Mouse (Mus musculus) thymus, adult 2 months (tissue): ENCODE measurements at regions not wholly inside any gene's neighbourhood (a gene's known extent, or its start where the extent isn't known, plus 50 kb on each side); places are given as distances from the start of the nearest gene placed in this dataset.

ENCODE experiments used
- DNase-seq: peaks from one replicate; pipeline ENCODE4 v3.0.0; 2021
- H3K27ac ChIP-seq: fragments of 200-500 bp; 2 replicates; pipeline ENCODE4 v1.5.1; 2012; ENCODE audit warnings: low read length, control low read depth; ENCODE audit not compliant: control insufficient read depth, insufficient read depth
- H3K27me3 ChIP-seq: fragments of 200-500 bp; 2 replicates; pipeline ENCODE4 v1.6.1; 2012; ENCODE audit warnings: mild to moderate bottlenecking, low read length, moderate library complexity, mixed read lengths; ENCODE audit not compliant: control insufficient read depth, insufficient read depth
- H3K36me3 ChIP-seq: fragments of 200-500 bp; 2 replicates; pipeline ENCODE4 v1.6.1; 2012; ENCODE audit warnings: mild to moderate bottlenecking, low read length, moderate library complexity; ENCODE audit not compliant: control insufficient read depth, insufficient read depth
- H3K4me1 ChIP-seq: fragments of 200-500 bp; replicated peaks from 2 replicates; pipeline ENCODE4 v1.6.1; 2012; ENCODE audit warnings: low read length; ENCODE audit not compliant: control insufficient read depth, insufficient read depth
- H3K4me3 ChIP-seq: fragments of 200-500 bp; 2 replicates; pipeline ENCODE4 v1.5.1; 2012; ENCODE audit warnings: mild to moderate bottlenecking, low read length, control low read depth, moderate library complexity; ENCODE audit not compliant: control insufficient read depth, insufficient read depth
- CTCF ChIP-seq: fragments of 200-500 bp; IDR thresholded peaks from 2 replicates; pipeline ENCODE4 v1.5.1; 2012; ENCODE audit warnings: mild to moderate bottlenecking, control low read depth, low read length, moderate library complexity, borderline replicate concordance; ENCODE audit not compliant: control insufficient read depth, poor library complexity, insufficient read depth; ENCODE audit errors: extremely low read depth
- POLR2A ChIP-seq: fragments of 200-500 bp; IDR thresholded peaks from 2 replicates; pipeline ENCODE4 v1.6.1; 2012; ENCODE audit warnings: mild to moderate bottlenecking, low read length, control low read depth, moderate library complexity; ENCODE audit not compliant: control insufficient read depth, poor library complexity, insufficient read depth; ENCODE audit errors: extremely low read depth
- WGBS: fragments of 180-500 bp; shearing (Covaris S2); methylation state at CpG from one replicate; pipeline ENCODE4 v1.1.7; 2018; 5-methylcytosine and 5-hydroxymethylcytosine counted together

DNA sequence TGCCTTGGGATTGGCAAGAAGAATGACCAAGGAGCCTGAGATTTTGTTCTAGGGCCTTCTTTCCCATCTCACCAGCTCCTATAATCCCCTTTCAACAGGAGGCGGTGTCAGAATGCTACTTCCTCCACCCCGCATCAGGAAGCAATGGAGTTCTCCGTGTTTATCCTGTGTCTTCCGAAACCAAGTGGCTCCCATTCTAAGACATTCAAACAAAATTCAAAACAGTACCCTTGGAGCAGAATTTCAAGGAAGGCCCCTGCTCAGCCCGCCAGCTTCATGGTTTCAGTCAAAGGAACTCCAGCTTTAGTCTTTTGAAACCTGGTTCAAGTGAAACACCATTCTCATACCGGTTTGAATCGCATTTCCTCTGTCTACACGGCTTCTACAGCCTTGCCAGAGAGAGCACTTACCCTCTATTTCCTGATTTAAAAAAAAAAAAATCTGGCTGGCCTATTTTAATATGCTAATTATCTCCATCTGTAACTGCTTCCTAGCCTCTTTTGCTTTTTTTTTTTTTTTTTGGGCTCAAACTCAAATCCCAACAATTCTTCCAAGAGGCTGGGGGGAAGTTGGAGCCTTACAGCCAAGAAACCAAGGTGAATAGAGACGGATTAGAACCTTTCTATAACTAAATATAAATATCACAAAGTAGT lies 167.7 kb upstream of the Fam3c start:
- Histone ChIP-seq H3K27me3 (no peaks in the 10 kb centered on the region), H3K27ac (no peak overlapping the region), H3K4me3 (no peak overlapping the region), H3K4me1 (no peaks in the 10 kb centered on the region), H3K36me3 (no peaks in the 10 kb centered on the region)
- TF ChIP-seq POLR2A (no peak), CTCF (no peak)
- no peak for DNase-seq
- 83% methylated on average over 9 of the region's 9 CpGs for WGBS

DNA sequence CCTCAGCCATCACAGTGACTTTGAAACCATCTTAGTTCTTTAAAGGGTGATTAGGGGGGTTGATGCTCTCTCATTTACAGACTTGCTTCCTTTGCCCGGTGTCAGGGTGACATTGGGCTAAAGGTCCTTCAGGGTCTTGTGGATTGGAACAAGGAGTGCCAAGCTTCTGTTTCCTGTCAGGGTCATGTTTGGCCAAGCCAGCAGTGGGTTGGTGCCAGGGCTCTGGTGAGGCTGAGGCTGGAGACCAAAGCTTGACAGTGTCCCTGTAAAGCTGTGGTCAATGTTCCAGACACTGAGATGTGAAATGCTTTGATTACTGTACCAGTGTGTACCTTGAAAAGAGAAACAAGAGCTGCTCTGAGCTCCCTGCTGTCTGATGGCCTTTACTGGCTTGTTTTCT lies 150.8 kb upstream of the Fam3c start:
- Histone ChIP-seq H3K27me3 (no peaks in the 10 kb centered on the region), H3K4me1 (no peaks in the 10 kb centered on the region), H3K4me3 (no peak overlapping the region), H3K36me3 (no peaks in the 10 kb centered on the region), H3K27ac (no peak overlapping the region)
- TF ChIP-seq POLR2A (no peak), CTCF (no peak)
- no peak for DNase-seq
- WGBS, result 88% methylated on average over 1 of the region's 1 CpGs

DNA sequence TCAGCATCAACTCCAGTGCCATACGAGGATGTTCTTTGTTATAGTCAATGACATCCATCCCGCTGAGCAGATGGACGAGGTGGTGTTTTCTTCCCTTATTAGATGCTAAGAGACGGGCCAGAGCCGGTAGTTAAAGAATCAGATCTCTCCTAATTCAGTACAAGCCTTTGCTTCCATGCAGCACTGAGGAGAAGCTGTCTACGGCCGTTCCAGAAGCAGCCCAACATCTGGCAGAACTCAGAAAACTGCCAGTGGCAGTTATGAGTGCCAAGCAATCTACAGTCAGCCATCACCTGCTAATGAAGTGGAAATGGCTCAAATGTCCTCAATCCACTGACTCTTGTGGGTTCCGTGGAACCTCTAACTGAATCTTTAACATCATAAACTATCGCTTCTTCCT lies 141.3 kb upstream of the Fam3c start:
- no peak for DNase-seq
- Histone ChIP-seq H3K27me3 (no peaks in the 10 kb centered on the region), H3K36me3 (no peaks in the 10 kb centered on the region), H3K27ac (no peak overlapping the region), H3K4me3 (no peak overlapping the region), H3K4me1 (no peaks in the 10 kb centered on the region)
- 89% methylated on average over 9 of the region's 9 CpGs for WGBS
- TF ChIP-seq CTCF (no peak), POLR2A (no peak)

DNA sequence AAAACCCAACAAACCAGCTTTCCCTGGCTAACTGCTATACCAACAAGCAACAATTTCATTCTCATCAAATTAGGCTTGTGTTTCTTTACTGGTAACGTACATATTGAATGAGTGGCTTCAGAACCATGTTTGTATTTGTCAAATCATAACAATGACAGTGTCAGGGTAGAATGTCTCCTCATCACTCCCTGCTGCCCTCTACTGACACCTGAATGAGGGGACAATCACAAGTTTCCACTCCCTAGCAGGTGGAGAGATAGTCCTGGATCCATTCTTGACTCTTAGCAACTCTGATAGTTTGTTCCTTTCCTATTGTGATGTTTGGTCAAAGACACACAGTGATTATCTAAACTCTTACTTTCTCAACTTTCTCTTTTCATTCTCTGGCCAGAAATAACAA lies 140.4 kb upstream of the Fam3c start:
- H3K4me3 ChIP-seq, result no peak overlapping the region
- WGBS, result 88% methylated on average over 1 of the region's 1 CpGs
- no peak overlapping the region for H3K27ac ChIP-seq
- H3K4me1 ChIP-seq, result no peaks in the 10 kb centered on the region
- no peaks in the 10 kb centered on the region for H3K27me3 ChIP-seq
- peak; percentile 26 for DNase-seq
- no peak for TF ChIP-seq POLR2A
- no peak for TF ChIP-seq CTCF
- no peaks in the 10 kb centered on the region for H3K36me3 ChIP-seq

DNA sequence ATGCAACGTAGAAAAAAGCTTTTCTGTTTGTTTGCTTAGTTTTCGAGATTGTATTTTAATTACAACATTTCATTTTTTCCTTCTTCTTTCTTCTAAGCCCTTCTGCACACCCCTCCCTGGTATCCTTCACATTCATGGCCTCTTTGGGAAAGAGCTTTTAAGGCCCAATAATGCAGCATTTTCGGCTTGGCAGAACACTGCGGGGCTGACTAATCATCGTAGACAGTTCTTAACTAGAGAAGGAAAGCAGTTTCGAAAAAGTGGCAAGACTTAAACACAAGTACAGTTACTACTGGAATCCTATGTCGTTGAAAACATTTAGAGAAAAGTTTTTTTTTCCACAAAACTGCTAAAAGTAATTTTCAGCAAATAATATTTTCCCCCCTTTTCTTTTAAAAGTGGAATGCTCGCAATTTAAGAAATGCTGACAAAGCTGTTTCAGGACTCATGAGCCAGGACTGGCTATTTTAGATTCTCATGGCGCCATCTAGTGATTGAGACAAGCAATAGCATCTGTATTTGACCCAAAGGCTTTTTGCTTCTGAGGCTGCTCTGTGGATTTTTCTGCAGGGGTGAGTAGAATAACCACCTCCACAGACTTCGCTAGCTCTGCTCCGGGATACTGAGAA lies 137.7 kb upstream of the Fam3c start:
- TF ChIP-seq POLR2A (no peak), CTCF (no peak)
- WGBS, result 37% methylated on average over 11 of the region's 11 CpGs
- no peaks in the 10 kb centered on the region for H3K27me3 ChIP-seq
- no peaks in the 10 kb centered on the region for H3K36me3 ChIP-seq
- H3K4me3 ChIP-seq, result no peak overlapping the region
- DNase-seq, result peak; percentile 6
- no peaks in the 10 kb centered on the region for H3K4me1 ChIP-seq
- no peak overlapping the region for H3K27ac ChIP-seq

DNA sequence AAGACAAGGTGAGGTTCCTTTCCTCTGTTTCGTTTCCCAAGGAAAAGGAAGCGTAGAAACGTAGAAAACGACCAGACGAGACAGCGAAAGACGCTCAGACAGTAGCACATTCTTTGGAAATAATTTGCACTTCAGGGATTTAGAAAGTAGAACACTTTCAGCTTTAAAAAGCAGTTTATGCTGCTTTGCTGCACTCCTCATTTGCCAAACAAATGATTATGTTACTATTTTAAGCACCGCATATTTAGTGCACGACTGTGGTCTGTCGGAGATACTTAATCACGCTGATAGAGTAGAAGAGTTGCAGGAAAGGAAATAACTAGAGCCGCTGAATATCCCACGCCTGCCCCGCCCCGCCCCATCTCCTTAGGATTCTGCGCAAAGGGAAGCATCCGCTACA lies 136.9 kb upstream of the Fam3c start:
- Histone ChIP-seq H3K27me3 (no peaks in the 10 kb centered on the region), H3K27ac (no peak overlapping the region), H3K36me3 (no peaks in the 10 kb centered on the region), H3K4me1 (no peaks in the 10 kb centered on the region), H3K4me3 (no peak overlapping the region)
- no peak for TF ChIP-seq POLR2A
- TF ChIP-seq CTCF, result no peak
- WGBS, result 94% methylated on average over 17 of the region's 17 CpGs
- DNase-seq, result no peak

DNA sequence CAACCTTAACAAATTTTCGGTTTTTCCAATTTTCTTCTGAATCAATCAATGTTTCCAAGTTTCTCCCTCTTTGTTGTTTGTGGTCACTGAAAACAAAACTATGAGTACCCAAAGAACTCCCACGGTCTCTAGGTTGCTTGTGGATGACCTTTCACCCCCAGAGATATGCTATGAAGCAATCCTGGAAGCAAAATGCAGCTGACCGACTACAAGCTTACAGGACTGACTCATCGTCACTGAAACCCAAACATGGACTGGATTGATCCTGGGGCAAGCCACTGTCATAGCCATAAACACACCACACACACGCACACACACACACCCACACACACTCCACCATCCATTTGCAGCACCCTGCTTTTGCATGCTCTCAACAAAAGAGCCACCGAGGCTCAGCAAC lies 134.7 kb upstream of the Fam3c start:
- DNase-seq, result no peak
- Histone ChIP-seq H3K4me1 (no peaks in the 10 kb centered on the region), H3K4me3 (no peak overlapping the region), H3K27ac (no peak overlapping the region), H3K36me3 (no peaks in the 10 kb centered on the region), H3K27me3 (no peaks in the 10 kb centered on the region)
- TF ChIP-seq CTCF (no peak), POLR2A (no peak)
- WGBS, result 93% methylated on average over 6 of the region's 6 CpGs

DNA sequence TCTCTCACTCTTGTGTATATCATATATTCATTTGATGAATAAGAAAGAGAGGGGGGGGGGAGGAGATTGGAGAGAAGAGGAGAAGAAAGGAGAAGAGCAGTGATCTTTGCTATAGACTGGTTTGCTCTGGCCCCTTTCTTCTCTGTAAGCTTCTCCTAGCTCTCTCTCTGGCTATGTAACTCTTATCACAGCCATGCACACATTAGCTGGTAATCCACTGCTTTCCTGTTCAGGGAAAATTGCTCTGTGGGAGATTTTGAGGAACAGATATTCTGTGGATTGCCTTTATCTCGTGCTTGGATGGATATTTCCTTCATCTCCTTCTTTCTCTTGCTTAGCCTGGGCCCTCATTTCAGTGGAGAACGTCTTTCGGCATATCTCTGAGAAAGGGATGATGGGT lies 131.4 kb upstream of the Fam3c start:
- Histone ChIP-seq H3K27ac (no peak overlapping the region), H3K36me3 (no peaks in the 10 kb centered on the region), H3K4me3 (no peak overlapping the region), H3K27me3 (no peaks in the 10 kb centered on the region), H3K4me1 (no peaks in the 10 kb centered on the region)
- WGBS, result 81% methylated on average over 3 of the region's 3 CpGs
- no peak for DNase-seq
- TF ChIP-seq CTCF (no peak), POLR2A (no peak)
